Mouse (Mus musculus) limb, embryonic 14.5 days (tissue): ENCODE results near the gene Tbxas1. TPM values are rescaled to one million over a fixed set of nuclear protein-coding genes. Genes with fewer than 3 reads are reported as not detected.

ENCODE experiments used
- ATAC-seq: fragments of 200-750 bp; cut with Nextera tagmentation; 2 replicates; pipeline ENCODE4 v1.8.0; 2017; ENCODE audit warnings: low read depth, moderate number of reproducible peaks, moderate TSS enrichment; ENCODE audit not compliant: low FRiP score
- DNase-seq: peaks from one replicate; pipeline ENCODE4 v3.0.0-alpha.2; 2015; ENCODE audit warnings: low spot score
- H3K27ac ChIP-seq: fragments of 300-500 bp; sonication (generic); replicated peaks from 2 replicates; pipeline ENCODE4 v1.5.1; 2014; ENCODE audit warnings: low read depth, mild to moderate bottlenecking, low read length, moderate library complexity, mixed read lengths
- H3K27me3 ChIP-seq: fragments of 300-500 bp; sonication (generic); 2 replicates; pipeline ENCODE4 v1.6.1; 2014; ENCODE audit warnings: low read length, mixed read lengths; ENCODE audit not compliant: control insufficient read depth, insufficient read depth
- H3K36me3 ChIP-seq: fragments of 300-500 bp; sonication (generic); 2 replicates; pipeline ENCODE4 v1.6.1; 2014; ENCODE audit warnings: mild to moderate bottlenecking, low read length, moderate library complexity, mixed read lengths; ENCODE audit not compliant: control insufficient read depth, insufficient read depth
- H3K4me1 ChIP-seq: fragments of 300-500 bp; sonication (generic); 2 replicates; pipeline ENCODE4 v1.6.1; 2014; ENCODE audit warnings: antibody characterized with exemption, low read length, mixed read lengths; ENCODE audit not compliant: control insufficient read depth, insufficient read depth
- H3K4me2 ChIP-seq: fragments of 300-500 bp; sonication (generic); replicated peaks from 2 replicates; pipeline ENCODE4 v1.6.1; 2014; ENCODE audit warnings: low read depth, mild to moderate bottlenecking, low read length, moderate library complexity; ENCODE audit not compliant: severe bottlenecking
- H3K4me3 ChIP-seq: fragments of 300-500 bp; sonication (generic); replicated peaks from 2 replicates; pipeline ENCODE4 v1.5.1; 2014; ENCODE audit warnings: low read length
- H3K9ac ChIP-seq: fragments of 300-500 bp; sonication (generic); 2 replicates; pipeline ENCODE4 v1.6.1; 2014; ENCODE audit warnings: mild to moderate bottlenecking, low read depth, low read length, moderate library complexity; ENCODE audit not compliant: severe bottlenecking
- H3K9me3 ChIP-seq: fragments of 300-500 bp; sonication (generic); 2 replicates; pipeline ENCODE4 v1.6.1; 2016; ENCODE audit warnings: low read length; ENCODE audit not compliant: control insufficient read depth
- POLR2A ChIP-seq: fragments of 200-500 bp; IDR thresholded peaks from 2 replicates; pipeline ENCODE4 v1.8.0; 2012; ENCODE audit warnings: inconsistent platforms, mild to moderate bottlenecking, moderate library complexity, borderline replicate concordance; ENCODE audit not compliant: insufficient read depth, insufficient read length; ENCODE audit errors: extremely low read depth
- WGBS: fragments of 180-500 bp; shearing (Covaris S2); extraction: QIAGEN DNeasy Blood & Tissue Kit; methylation state at CpG from one replicate; pipeline ENCODE4 v1.1.7; 2014; 5-methylcytosine and 5-hydroxymethylcytosine counted together
- polyA plus RNA-seq, 2 experiments: library from polyadenylated mRNA; depleted of rRNA in 1 of 2; stranded (reverse) in 1 of 2; unstranded in 1 of 2; fragments of >200 nt; fragmentation: Nextera tagmentation in 1 of 2; extraction: Ambion mirVana in 1 of 2; gene quantifications; 2 replicates each; pipeline versions ENCODE4 v1.2.1 to v1.2.3; 2012 to 2014

Gene Tbxas1
- polyA plus RNA-seq, 2 experiments = 1.8 to 2.6 TPM

DNA sequence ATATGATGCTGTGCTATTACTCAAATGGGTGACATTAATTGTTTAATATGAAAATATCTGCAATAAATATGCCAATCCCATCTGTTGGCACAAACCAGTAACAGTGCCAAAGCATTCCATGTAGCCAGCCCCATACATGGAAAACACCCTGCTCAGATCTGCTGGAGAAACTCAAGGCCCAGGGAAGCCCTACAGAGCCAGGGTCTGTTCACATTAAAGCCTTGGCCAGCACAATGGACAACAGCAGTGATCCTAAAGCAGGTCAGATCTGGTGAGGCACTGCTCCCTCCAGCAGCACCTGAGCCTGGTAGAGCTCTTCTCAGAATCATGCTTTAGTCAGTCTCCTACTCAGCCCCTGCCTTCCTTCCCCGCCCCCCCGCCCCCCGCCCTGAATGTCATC, 237.9 kb downstream of the Tbxas1 start:
- no peak overlapping the region for H3K4me2 ChIP-seq
- no peak overlapping the region for H3K9ac ChIP-seq
- peaks cover 6% of the 10 kb centered on the region; the same call in 1 of the 2 replicates for H3K36me3 ChIP-seq
- no peak for ATAC-seq
- DNase-seq = no peak
- H3K27me3 ChIP-seq = peaks cover 17% of the 10 kb centered on the region
- 94% methylated on average over 3 of the region's 3 CpGs for WGBS
- no peak overlapping the region for H3K27ac ChIP-seq
- no peak for TF ChIP-seq POLR2A
- no peaks in the 10 kb centered on the region for H3K4me1 ChIP-seq
- no peak overlapping the region for H3K4me3 ChIP-seq
- no peaks in the 10 kb centered on the region for H3K9me3 ChIP-seq

- Histone ChIP-seq H3K9me3 (0 out of 2 replicates have a peak, but pooled peaks cover 3% of the 10 kb centered on the region), H3K4me3 (no peak overlapping the region), H3K27ac (no peak overlapping the region), H3K4me2 (no peak overlapping the region), H3K9ac (no peak overlapping the region), H3K27me3 (peaks cover 27% of the 10 kb centered on the region), H3K36me3 (peaks cover 6% of the 10 kb centered on the region; the same call in 1 of the 2 replicates), H3K4me1 (no peaks in the 10 kb centered on the region)
- no peak for ATAC-seq
- 70% methylated on average over 1 of the region's 1 CpGs for WGBS
- no peak for DNase-seq
- no peak for TF ChIP-seq POLR2A
These were observed 240.2 kb downstream of the Tbxas1 start for GRCm38 (mm10) chr6:39115438-39115837.

- no peak within 1 kb of the TSS for H3K27ac ChIP-seq
- TF ChIP-seq POLR2A = no peak
- H3K9ac ChIP-seq = peak within 1 kb of the TSS; percentile 85
- peak; percentile 84 for ATAC-seq
- 0 out of 2 replicates have a peak, but pooled peaks cover 3% of the 10 kb centered on the region for H3K9me3 ChIP-seq
- peak within 1 kb of the TSS; percentile 63 for H3K4me2 ChIP-seq
- peak; percentile 67 for DNase-seq
- peak within 1 kb of the TSS; percentile 78 for H3K4me3 ChIP-seq
- 2% methylated on average over 38 of the region's 101 CpGs for WGBS
- H3K27me3 ChIP-seq = peaks cover 27% of the 10 kb centered on the region
- H3K36me3 ChIP-seq = no peaks in the 10 kb centered on the region
- no peaks in the 10 kb centered on the region for H3K4me1 ChIP-seq
These were observed 242.6 kb downstream of the Tbxas1 start, which contains the start of gene Parp12 for GRCm38 (mm10) chr6:39117584-39118455. TSS of gene Parp12 (minus strand) at chr6:39118349.

GRCm38 (mm10) chr6:39118456-39118881, 243.3 kb downstream of the Tbxas1 start:
- ATAC-seq = peak; percentile 50; the same call in 1 of the 2 replicates
- Histone ChIP-seq H3K4me3 (peak overlapping the region; percentile 78), H3K4me1 (no peaks in the 10 kb centered on the region), H3K27me3 (peaks cover 27% of the 10 kb centered on the region), H3K27ac (no peak overlapping the region), H3K36me3 (no peaks in the 10 kb centered on the region), H3K9me3 (0 out of 2 replicates have a peak, but pooled peaks cover 3% of the 10 kb centered on the region), H3K9ac (peak overlapping the region; percentile 85), H3K4me2 (peak overlapping the region; percentile 63)
- peak; percentile 42 for DNase-seq
- WGBS = 24% methylated on average over 22 of the region's 49 CpGs
- TF ChIP-seq POLR2A = no peak

DNA sequence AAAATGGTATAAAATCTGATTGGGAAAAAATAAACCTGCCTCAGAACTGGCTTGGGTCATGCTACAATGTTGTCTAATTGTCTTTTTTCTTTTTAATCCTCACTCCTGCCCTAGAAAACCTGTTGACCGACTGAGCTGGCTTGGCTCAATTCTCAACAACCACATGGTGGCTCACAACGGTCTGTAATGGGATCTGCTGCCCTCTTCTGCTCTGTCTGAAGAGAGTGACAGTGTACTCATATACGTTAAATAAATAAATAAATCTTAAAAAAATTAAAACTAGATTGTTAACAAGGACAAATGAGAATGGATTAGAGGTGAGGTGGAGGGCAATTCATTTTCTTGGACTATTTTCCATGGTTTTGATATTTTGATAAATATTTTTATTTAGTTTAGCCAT, 245.5 kb downstream of the Tbxas1 start:
- H3K36me3 ChIP-seq = no peaks in the 10 kb centered on the region
- no peak for ATAC-seq
- H3K4me1 ChIP-seq = no peaks in the 10 kb centered on the region
- H3K9me3 ChIP-seq = 0 out of 2 replicates have a peak, but pooled peaks cover 3% of the 10 kb centered on the region
- no peak overlapping the region for H3K9ac ChIP-seq
- no peak overlapping the region for H3K4me3 ChIP-seq
- DNase-seq = no peak
- H3K27me3 ChIP-seq = peaks cover 22% of the 10 kb centered on the region
- 56% methylated on average over 3 of the region's 3 CpGs for WGBS
- H3K4me2 ChIP-seq = no peak overlapping the region
- H3K27ac ChIP-seq = no peak overlapping the region
- no peak for TF ChIP-seq POLR2A
